Mouse (Mus musculus) limb, embryonic 12.5 days (tissue): ENCODE data around the gene Glrx5. TPM values are rescaled to one million over a fixed set of nuclear protein-coding genes. Genes with fewer than 3 reads are reported as not detected.

Experiments used
- ATAC-seq: fragments of 200-750 bp; cut with Nextera tagmentation; 2 replicates; pipeline ENCODE4 v1.8.0; 2017; ENCODE audit warnings: low read depth, moderate TSS enrichment; ENCODE audit not compliant: insufficient number of reproducible peaks, insufficient read depth, low FRiP score, low TSS enrichment
- H3K27ac ChIP-seq: fragments of 300-500 bp; sonication (generic); 2 replicates; pipeline ENCODE4 v1.5.1; 2016; ENCODE audit warnings: mild to moderate bottlenecking, moderate library complexity
- H3K27me3 ChIP-seq: fragments of 300-500 bp; sonication (generic); 2 replicates; pipeline ENCODE4 v1.6.1; 2016; ENCODE audit warnings: mild to moderate bottlenecking, moderate library complexity
- H3K36me3 ChIP-seq: fragments of 300-500 bp; sonication (generic); 2 replicates; pipeline ENCODE4 v1.6.1; 2016; ENCODE audit warnings: mild to moderate bottlenecking, moderate library complexity
- H3K4me1 ChIP-seq: fragments of 300-500 bp; sonication (generic); replicated peaks from 2 replicates; pipeline ENCODE4 v1.6.1; 2016
- H3K4me2 ChIP-seq: fragments of 300-500 bp; sonication (generic); 2 replicates; pipeline ENCODE4 v1.6.1; 2016; ENCODE audit warnings: mild to moderate bottlenecking, moderate library complexity
- H3K4me3 ChIP-seq: fragments of 300-500 bp; sonication (generic); replicated peaks from 2 replicates; pipeline ENCODE4 v1.5.1; 2016; ENCODE audit warnings: mild to moderate bottlenecking
- H3K9ac ChIP-seq: fragments of 300-500 bp; sonication (generic); replicated peaks from 2 replicates; pipeline ENCODE4 v1.6.1; 2016; ENCODE audit warnings: mild to moderate bottlenecking, moderate library complexity
- H3K9me3 ChIP-seq: fragments of 300-500 bp; sonication (generic); 2 replicates; pipeline ENCODE4 v1.6.1; 2016; ENCODE audit warnings: mild to moderate bottlenecking, moderate library complexity
- WGBS: fragments of 180-500 bp; shearing (Covaris S2); methylation state at CpG from one replicate; pipeline ENCODE4 v1.1.7; 2016; 5-methylcytosine and 5-hydroxymethylcytosine counted together
- polyA plus RNA-seq: library from polyadenylated mRNA; unstranded; fragments of >200 nt; fragmentation: Nextera tagmentation; extraction: Ambion mirVana; gene quantifications from 2 replicates; pipeline ENCODE4 v1.2.1, GENCODE M21; 2016

The Glrx5 gene
- polyA plus RNA-seq, 1 experiment from 2014 or later: 180 TPM

DNA sequence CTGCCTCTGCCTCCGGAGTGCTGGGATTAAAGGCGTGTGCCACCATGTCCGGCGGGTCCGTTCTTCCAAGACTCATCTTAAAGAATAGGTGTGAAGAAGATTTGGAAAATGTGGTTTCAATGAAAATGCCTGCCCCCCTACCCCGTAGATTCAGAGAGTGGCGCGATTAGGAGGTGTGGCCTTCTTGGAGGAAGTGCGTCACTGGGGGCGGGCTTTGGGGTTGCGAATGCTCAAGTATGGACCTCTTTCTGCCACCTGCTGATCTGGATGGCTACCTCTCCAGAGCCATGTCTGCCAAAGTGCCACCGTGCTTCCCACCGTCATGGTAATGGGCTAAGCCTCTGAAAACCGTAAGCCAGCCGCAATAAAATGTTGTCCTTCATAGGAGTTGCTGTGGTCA, 21.6 kb downstream of the Glrx5 start:
- ATAC-seq: no peak
- Histone ChIP-seq H3K27ac (no peak overlapping the region), H3K36me3 (no peaks in the 10 kb centered on the region), H3K4me1 (no peaks in the 10 kb centered on the region), H3K4me3 (no peak overlapping the region), H3K4me2 (no peak overlapping the region), H3K27me3 (no peaks in the 10 kb centered on the region), H3K9ac (no peak overlapping the region), H3K9me3 (no peaks in the 10 kb centered on the region)
- WGBS: 91% methylated on average over 15 of the region's 15 CpGs

DNA sequence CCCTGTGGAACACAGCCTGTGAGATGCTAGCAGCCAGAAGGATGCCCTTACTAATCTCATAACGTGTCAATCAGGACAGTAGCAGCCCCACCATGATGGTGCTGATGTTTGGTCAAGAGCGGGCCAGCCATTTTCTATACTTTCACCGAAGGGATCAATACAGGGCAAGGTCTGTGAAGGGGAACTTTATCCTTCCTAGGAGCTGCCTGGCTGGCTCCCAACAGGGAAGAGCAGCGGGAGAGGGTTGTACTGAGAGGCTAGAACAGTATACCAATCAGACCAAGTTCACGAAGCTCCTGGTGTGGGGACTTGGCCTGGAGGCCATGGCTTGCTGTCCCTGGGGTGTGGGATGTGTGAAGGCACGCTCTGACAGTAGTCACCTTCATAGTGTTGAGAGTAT, 22.8 kb downstream of the Glrx5 start:
- no peak for ATAC-seq
- H3K27ac ChIP-seq: no peak overlapping the region
- WGBS: 83% methylated on average over 6 of the region's 6 CpGs
- no peaks in the 10 kb centered on the region for H3K9me3 ChIP-seq
- no peaks in the 10 kb centered on the region for H3K4me1 ChIP-seq
- H3K27me3 ChIP-seq: no peaks in the 10 kb centered on the region
- no peaks in the 10 kb centered on the region for H3K36me3 ChIP-seq
- H3K4me2 ChIP-seq: no peak overlapping the region
- H3K9ac ChIP-seq: no peak overlapping the region
- H3K4me3 ChIP-seq: no peak overlapping the region

DNA sequence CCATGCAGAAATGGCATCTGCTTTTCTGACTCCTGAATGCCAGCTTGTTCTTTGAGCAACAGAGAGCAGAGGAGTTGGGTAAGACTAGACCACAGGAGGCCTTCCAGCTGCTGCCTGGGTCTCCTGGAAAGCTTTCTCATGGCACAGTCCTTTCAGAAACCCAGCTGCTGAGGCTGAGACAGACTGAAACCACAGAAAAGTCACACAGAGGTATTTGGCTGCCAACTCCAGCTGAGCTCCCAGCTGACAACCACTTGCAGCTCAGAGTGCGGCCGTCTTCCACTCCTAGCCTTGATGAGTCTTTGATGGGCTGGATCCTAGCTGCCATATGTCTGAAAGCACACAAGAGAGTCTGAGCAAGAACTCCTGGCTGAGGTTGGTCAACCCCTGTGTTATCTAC, 27.5 kb downstream of the Glrx5 start:
- H3K27ac ChIP-seq: no peak overlapping the region
- no peak overlapping the region for H3K4me2 ChIP-seq
- H3K4me3 ChIP-seq: no peak overlapping the region
- no peak overlapping the region for H3K9ac ChIP-seq
- H3K27me3 ChIP-seq: no peaks in the 10 kb centered on the region; the same call in 1 of the 2 replicates
- H3K4me1 ChIP-seq: peaks cover 5% of the 10 kb centered on the region; the same call in 1 of the 2 replicates
- no peaks in the 10 kb centered on the region for H3K9me3 ChIP-seq
- no peaks in the 10 kb centered on the region for H3K36me3 ChIP-seq
- 78% methylated on average over 2 of the region's 2 CpGs for WGBS
- no peak for ATAC-seq

DNA sequence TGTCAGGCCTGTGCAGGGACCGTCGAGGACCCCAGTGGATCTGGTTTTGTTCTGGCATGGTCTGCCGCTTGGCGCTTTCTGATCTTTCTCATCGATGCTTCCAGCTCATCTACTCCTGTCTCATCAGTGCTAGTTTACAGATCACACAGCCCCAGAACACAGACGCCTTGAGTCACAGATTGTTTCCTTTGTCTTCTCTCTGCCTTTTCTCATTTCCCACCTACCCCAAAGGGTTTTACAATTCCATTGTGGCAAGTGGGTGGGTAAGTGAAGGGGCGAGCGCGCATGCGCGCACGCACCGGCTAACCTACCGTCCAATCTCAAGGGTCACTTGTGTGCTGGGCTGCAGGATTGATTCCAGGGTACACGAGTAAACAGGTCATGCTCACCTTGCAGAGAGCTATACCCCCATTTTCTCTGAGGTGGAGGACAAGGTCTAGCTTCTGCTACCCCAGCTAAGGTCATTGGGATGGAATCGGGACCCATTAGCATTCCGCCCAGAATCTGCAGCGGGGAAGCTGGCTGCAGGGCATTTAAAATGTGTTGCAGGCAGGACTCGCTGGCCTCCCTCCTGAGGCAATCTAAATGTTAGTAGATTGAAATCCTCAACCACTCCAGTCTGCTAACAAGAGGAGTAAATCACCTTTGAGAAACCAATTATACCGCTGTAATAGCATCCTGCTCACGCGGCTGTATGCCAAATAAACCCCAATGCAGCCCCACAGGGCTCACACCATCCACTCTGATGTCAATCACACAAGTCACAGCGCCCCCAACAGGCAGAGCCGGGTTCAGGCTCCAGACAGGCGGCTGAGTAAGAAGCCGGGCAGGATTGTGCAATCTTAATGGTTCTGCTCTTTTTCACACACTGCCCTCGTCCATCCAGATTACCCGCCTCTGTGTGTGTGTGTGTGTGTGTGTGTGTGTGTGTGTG, 31.0 kb downstream of the Glrx5 start:
- peak; percentile 16; the same call in 1 of the 2 replicates for ATAC-seq

DNA sequence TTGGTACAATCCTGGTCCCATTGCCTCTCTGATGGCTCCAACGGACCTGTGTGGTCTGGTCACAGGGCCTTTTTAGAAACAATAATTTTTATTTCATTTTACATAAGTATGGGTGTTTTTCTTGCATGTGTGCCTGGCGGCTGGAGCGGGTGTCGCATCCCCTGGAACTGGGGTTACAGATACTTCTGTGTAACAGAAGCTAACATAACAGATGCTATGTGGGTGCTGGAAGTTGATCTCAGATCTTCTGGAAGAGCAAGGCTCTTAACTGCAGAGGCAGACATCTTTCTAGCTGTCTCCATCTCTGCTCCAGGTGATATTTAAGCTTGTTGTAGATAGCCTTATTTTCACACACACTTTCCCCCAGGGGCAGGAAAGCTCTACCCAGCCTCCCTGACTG, 31.7 kb downstream of the Glrx5 start:
- no peak overlapping the region for H3K4me2 ChIP-seq
- H3K9me3 ChIP-seq: no peaks in the 10 kb centered on the region
- no peak overlapping the region for H3K4me3 ChIP-seq
- no peaks in the 10 kb centered on the region; the same call in 1 of the 2 replicates for H3K27me3 ChIP-seq
- no peak overlapping the region for H3K9ac ChIP-seq
- 76% methylated on average over 4 of the region's 4 CpGs for WGBS
- ATAC-seq: no peak
- H3K36me3 ChIP-seq: no peaks in the 10 kb centered on the region
- H3K4me1 ChIP-seq: peaks cover 12% of the 10 kb centered on the region
- no peak overlapping the region for H3K27ac ChIP-seq

More for the DNA sequence above, 31.0 kb downstream of the Glrx5 start:
- Histone ChIP-seq H3K27me3 (no peaks in the 10 kb centered on the region; the same call in 1 of the 2 replicates), H3K4me2 (no peak overlapping the region; the same call in 1 of the 2 replicates), H3K9me3 (no peaks in the 10 kb centered on the region), H3K36me3 (no peaks in the 10 kb centered on the region), H3K4me1 (peaks cover 12% of the 10 kb centered on the region), H3K9ac (no peak overlapping the region), H3K4me3 (no peak overlapping the region), H3K27ac (no peak overlapping the region)
- 46% methylated on average over 28 of the region's 28 CpGs for WGBS

DNA sequence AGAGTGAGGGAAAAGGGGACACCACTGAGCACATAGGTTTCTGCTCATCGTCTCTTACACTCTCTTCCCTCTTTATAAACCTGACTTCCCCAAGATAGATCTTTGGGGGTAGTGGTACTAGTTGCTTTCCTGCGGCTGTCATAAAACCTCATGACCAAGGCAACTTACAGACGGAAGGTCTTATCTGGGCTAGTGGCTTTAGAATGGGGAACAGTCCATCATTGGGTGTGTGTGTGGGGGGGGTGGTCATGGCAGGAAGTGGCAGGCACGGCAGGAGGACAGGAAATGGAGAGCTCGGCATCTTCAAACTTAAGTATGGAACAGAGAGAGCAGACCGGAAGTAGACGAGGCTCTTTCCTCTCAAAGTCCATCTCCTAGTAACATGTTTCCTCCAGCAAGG, 32.6 kb downstream of the Glrx5 start:
- Histone ChIP-seq H3K27ac (no peak overlapping the region), H3K4me2 (no peak overlapping the region), H3K9me3 (no peaks in the 10 kb centered on the region), H3K27me3 (no peaks in the 10 kb centered on the region; the same call in 1 of the 2 replicates), H3K9ac (no peak overlapping the region), H3K4me3 (no peak overlapping the region), H3K4me1 (peaks cover 12% of the 10 kb centered on the region), H3K36me3 (no peaks in the 10 kb centered on the region)
- 86% methylated on average over 7 of the region's 7 CpGs for WGBS
- no peak for ATAC-seq

DNA sequence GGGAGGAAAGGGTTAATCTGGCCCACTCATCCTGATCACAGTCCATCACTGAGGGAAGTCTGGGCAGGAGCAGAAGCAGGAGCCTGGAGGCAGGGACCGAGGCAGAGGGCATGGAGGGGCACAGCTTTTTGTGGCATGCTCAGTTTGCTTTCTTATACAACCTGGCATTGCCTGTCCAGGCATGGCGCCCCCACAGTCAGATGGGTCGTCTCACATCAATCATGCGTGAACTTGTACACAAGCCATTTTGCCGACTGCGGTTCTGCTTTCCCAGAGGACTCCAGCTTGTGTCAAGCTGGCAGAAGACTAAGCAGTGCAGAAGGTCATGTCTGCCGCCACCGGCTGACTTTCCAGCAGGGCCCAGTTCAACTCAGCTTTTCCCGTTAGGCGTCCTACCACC, 34.0 kb downstream of the Glrx5 start:
- no peak overlapping the region for H3K27ac ChIP-seq
- H3K9ac ChIP-seq: no peak overlapping the region
- H3K9me3 ChIP-seq: no peaks in the 10 kb centered on the region
- 77% methylated on average over 10 of the region's 10 CpGs for WGBS
- no peaks in the 10 kb centered on the region for H3K36me3 ChIP-seq
- ATAC-seq: no peak
- no peak overlapping the region for H3K4me3 ChIP-seq
- H3K27me3 ChIP-seq: no peaks in the 10 kb centered on the region; the same call in 1 of the 2 replicates
- H3K4me1 ChIP-seq: peaks cover 12% of the 10 kb centered on the region
- no peak overlapping the region for H3K4me2 ChIP-seq

DNA sequence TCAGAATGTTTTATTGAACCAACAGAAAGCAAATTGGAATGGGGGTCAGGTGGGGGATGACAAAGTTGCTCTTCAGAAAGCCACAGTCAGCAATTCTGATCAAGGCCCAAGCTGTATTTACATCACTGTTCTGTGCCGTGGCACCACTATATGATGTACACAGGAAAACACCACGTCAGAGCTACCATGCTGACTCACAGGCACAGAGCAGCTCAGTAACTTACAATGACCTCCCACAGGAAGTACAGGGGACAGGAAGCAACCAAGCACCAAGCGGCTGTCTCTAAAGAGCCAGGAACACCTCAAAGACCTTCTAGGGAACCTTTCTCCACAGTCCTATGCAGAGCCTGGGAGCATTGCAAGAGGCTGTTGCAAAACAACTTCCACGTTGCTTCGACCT, 36.4 kb downstream of the Glrx5 start:
- Histone ChIP-seq H3K9me3 (no peaks in the 10 kb centered on the region), H3K27me3 (no peaks in the 10 kb centered on the region; the same call in 1 of the 2 replicates), H3K4me1 (peaks cover 9% of the 10 kb centered on the region), H3K4me2 (no peak overlapping the region), H3K36me3 (no peaks in the 10 kb centered on the region), H3K4me3 (no peak overlapping the region), H3K27ac (no peak overlapping the region), H3K9ac (no peak overlapping the region)
- 81% methylated on average over 5 of the region's 5 CpGs for WGBS
- ATAC-seq: no peak

DNA sequence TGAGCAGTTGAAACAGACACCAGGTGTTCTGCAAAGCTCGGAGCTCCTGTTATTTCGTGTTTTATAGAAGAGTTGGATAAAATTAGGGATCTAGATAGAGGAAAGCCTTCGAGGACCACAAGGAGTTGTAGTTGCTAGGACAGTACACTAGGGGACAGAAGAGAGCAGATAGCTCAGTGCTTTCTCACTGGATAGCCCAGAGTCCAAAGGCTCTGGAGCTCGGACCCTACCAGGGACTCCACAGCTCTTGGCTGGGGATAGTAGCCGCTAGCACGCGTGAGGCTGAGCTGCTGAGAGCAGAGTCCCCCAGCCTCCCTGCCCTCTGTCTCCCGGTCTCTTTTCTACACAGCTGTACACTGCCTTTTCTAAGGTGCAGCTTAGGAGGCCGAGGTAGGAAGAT, 41.2 kb downstream of the Glrx5 start:
- Histone ChIP-seq H3K4me1 (no peaks in the 10 kb centered on the region), H3K4me3 (no peak overlapping the region), H3K9me3 (no peaks in the 10 kb centered on the region), H3K27ac (no peak overlapping the region), H3K27me3 (no peaks in the 10 kb centered on the region), H3K36me3 (no peaks in the 10 kb centered on the region), H3K4me2 (no peak overlapping the region), H3K9ac (no peak overlapping the region)
- ATAC-seq: no peak
- 35% methylated on average over 9 of the region's 9 CpGs for WGBS

DNA sequence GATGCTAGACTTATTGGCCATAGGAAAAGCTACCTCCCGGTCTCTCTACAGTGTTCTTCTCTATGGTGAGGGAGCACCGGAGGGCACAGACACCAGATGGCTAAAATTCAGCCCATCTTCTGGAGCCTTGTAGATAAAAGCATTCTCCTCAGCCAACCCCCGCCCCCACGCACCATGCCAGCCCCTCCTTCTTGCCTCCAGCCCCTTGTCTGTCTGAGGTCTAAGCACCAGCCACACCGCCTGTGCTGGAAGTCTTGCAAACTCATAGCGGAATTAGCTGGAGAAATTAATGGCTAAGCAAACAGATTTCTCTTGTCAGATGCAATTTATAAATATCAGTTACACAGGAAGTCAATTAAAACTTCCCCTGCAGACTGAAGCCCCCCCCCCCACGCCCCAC, 43.0 kb downstream of the Glrx5 start:
- Histone ChIP-seq H3K27ac (no peak overlapping the region), H3K4me2 (no peak overlapping the region), H3K36me3 (no peaks in the 10 kb centered on the region), H3K4me3 (no peak overlapping the region), H3K4me1 (no peaks in the 10 kb centered on the region), H3K9ac (no peak overlapping the region), H3K27me3 (no peaks in the 10 kb centered on the region), H3K9me3 (no peaks in the 10 kb centered on the region)
- no peak for ATAC-seq
- WGBS: 63% methylated on average over 7 of the region's 7 CpGs

DNA sequence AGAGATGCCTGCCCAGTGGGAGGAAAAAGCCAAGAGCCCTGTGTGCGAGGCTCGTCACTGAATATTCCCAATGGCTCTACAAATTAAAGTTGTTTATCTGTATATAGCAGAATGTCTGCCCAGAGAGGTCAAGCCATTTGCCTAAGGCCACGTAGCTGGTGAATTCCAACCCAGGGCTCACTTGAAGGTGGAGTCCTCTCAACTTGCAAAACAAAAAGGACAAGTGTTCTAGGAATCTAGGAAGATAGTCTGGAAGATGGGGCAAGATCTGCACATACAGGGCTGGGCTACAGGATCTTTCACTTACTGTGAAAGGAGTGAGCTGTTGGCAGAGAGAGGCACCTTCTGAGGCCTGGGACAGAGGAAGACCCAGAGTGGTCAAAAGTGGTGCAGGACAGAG, 44.0 kb downstream of the Glrx5 start:
- WGBS: 81% methylated on average over 3 of the region's 3 CpGs
- no peaks in the 10 kb centered on the region for H3K36me3 ChIP-seq
- no peaks in the 10 kb centered on the region for H3K9me3 ChIP-seq
- no peak overlapping the region for H3K4me3 ChIP-seq
- H3K27me3 ChIP-seq: no peaks in the 10 kb centered on the region
- H3K9ac ChIP-seq: no peak overlapping the region
- no peaks in the 10 kb centered on the region for H3K4me1 ChIP-seq
- ATAC-seq: no peak
- H3K4me2 ChIP-seq: no peak overlapping the region
- no peak overlapping the region for H3K27ac ChIP-seq

DNA sequence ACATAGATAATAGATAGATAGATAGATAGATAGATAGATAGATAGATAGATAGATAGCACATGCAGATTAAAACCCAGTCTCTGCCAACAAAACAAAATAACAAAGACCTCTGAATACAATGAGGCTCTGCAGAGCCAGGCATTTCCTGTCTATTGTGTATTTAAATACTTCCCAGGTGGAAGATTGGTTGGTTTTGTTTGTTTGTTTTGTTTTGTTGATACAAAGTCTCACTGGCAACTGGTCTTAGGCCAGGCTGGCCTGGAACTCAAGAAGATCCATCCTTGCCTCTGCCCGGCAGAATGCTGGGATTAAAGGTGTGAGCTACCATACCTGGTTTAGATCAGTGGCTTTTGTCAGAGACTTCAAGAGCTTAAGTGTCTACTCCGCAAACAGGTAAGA, 44.7 kb downstream of the Glrx5 start:
- H3K4me2 ChIP-seq: no peak overlapping the region
- no peak for ATAC-seq
- WGBS: 83% methylated on average over 2 of the region's 2 CpGs
- no peak overlapping the region for H3K27ac ChIP-seq
- H3K36me3 ChIP-seq: no peaks in the 10 kb centered on the region
- H3K4me1 ChIP-seq: no peaks in the 10 kb centered on the region
- H3K27me3 ChIP-seq: no peaks in the 10 kb centered on the region
- H3K9me3 ChIP-seq: no peaks in the 10 kb centered on the region
- no peak overlapping the region for H3K9ac ChIP-seq
- no peak overlapping the region for H3K4me3 ChIP-seq
